Mouse (Mus musculus) lung, postnatal 0 days (tissue): Measurements from ENCODE around the gene Parp16. TPM values are rescaled to one million over a fixed set of nuclear protein-coding genes. Genes with fewer than 3 reads are reported as not detected.

ENCODE experiments used
- polyA plus RNA-seq: library from polyadenylated mRNA; unstranded; fragments of >200 nt; fragmentation: Nextera tagmentation; extraction: Ambion mirVana; gene quantifications from 2 replicates; pipeline ENCODE4 v1.2.1, GENCODE M21; 2015

Parp16 gene
- polyA plus RNA-seq, 1 experiment from 2014 or later, result 5.3 TPM

Other genes with a start within 250 kb of the Parp16 start
- gene Slc24a1, start 243.7 kb upstream of the Parp16 start, polyA plus RNA-seq, result 0.04 TPM in 2 replicates
- 25.5 and 25.6 TPM in 2 replicates for gene Ints14, start 234.4 kb upstream of the Parp16 start, polyA plus RNA-seq
- 88.4 and 100 TPM in 2 replicates for gene Hacd3, start 173.7 kb upstream of the Parp16 start, polyA plus RNA-seq
- 17.2 and 20.1 TPM in 2 replicates for gene Dpp8, start 162.9 kb upstream of the Parp16 start, polyA plus RNA-seq
- gene Igdcc4, start 93.9 kb upstream of the Parp16 start, polyA plus RNA-seq, result 1.7 and 1.8 TPM in 2 replicates
- gene Igdcc3, start 54.2 kb upstream of the Parp16 start, polyA plus RNA-seq, result 0.33 and 0.67 TPM in 2 replicates
- 0.08 and 0.13 TPM in 2 replicates for gene Cilp, start 69.8 kb downstream of the Parp16 start, polyA plus RNA-seq
- gene Clpx, start 98.9 kb downstream of the Parp16 start, polyA plus RNA-seq, result 38.8 and 43.5 TPM in 2 replicates
- 8.6 and 8.7 TPM in 2 replicates for gene Pdcd7, start 150.8 kb downstream of the Parp16 start, polyA plus RNA-seq
- 0.33 and 0.40 TPM in 2 replicates for gene Ubap1l, start 165.7 kb downstream of the Parp16 start, polyA plus RNA-seq
- gene Kbtbd13, start 196.3 kb downstream of the Parp16 start, polyA plus RNA-seq, result 2.4 and 2.9 TPM in 2 replicates
- gene Rasl12, start 203.2 kb downstream of the Parp16 start, polyA plus RNA-seq, result 73.2 and 84.4 TPM in 2 replicates
- gene Slc51b, start 227.6 kb downstream of the Parp16 start, polyA plus RNA-seq, result not detected in 2 replicates
- gene Mtfmt, start 240.4 kb downstream of the Parp16 start, polyA plus RNA-seq, result 10.2 and 11.5 TPM in 2 replicates